Mouse (Mus musculus) liver, adult 2 months (tissue): ENCODE measurements around the gene Gmnc. TPM values are rescaled to one million over a fixed set of nuclear protein-coding genes. Genes with fewer than 3 reads are reported as not detected.

Source experiments
- DNase-seq: peaks from one replicate; pipeline ENCODE4 v3.0.0-alpha.2; 2011; ENCODE audit warnings: low read depth, low spot score; ENCODE audit errors: extremely low read depth
- H3K27ac ChIP-seq: fragments of 200-500 bp; replicated peaks from 2 replicates; pipeline ENCODE4 v1.5.1; 2012; ENCODE audit warnings: low read depth, mild to moderate bottlenecking, control low read depth, inconsistent platforms, low read length; ENCODE audit not compliant: insufficient read depth
- H3K27me3 ChIP-seq: fragments of 200-500 bp; 2 replicates; pipeline ENCODE4 v1.6.1; 2012; ENCODE audit warnings: mild to moderate bottlenecking, moderate library complexity, low read length, inconsistent platforms; ENCODE audit not compliant: control insufficient read depth, insufficient read depth
- H3K36me3 ChIP-seq: fragments of 200-500 bp; 2 replicates; pipeline ENCODE4 v1.6.1; 2012; ENCODE audit warnings: low read length, inconsistent platforms; ENCODE audit not compliant: control insufficient read depth, insufficient read depth
- H3K4me1 ChIP-seq: fragments of 200-500 bp; 2 replicates; pipeline ENCODE4 v1.6.1; 2011; ENCODE audit warnings: low read length; ENCODE audit not compliant: control insufficient read depth, insufficient read depth
- H3K4me3 ChIP-seq: fragments of 200-500 bp; 2 replicates; pipeline ENCODE4 v1.5.1; 2011; ENCODE audit warnings: low read depth, mild to moderate bottlenecking, control low read depth, low read length, moderate library complexity; ENCODE audit not compliant: insufficient read depth
- H3K79me2 ChIP-seq: fragments of 200-500 bp; 2 replicates; pipeline ENCODE4 v1.6.1; 2012; ENCODE audit warnings: inconsistent platforms, mild to moderate bottlenecking, low read length, moderate library complexity; ENCODE audit not compliant: control insufficient read depth, insufficient read depth
- H3K9ac ChIP-seq: fragments of 200-500 bp; 2 replicates; pipeline ENCODE4 v1.6.1; 2012; ENCODE audit warnings: low read depth, mild to moderate bottlenecking, control low read depth, inconsistent platforms, low read length
- CTCF ChIP-seq: fragments of 200-500 bp; IDR thresholded peaks from 2 replicates; pipeline ENCODE4 v1.5.1; 2011; ENCODE audit warnings: low read depth, low read length, control low read depth
- POLR2A ChIP-seq: fragments of 200-500 bp; IDR thresholded peaks from 2 replicates; pipeline ENCODE4 v1.6.1; 2011; ENCODE audit warnings: low read length, control low read depth; ENCODE audit not compliant: insufficient read depth; ENCODE audit errors: extremely low read depth
- WGBS: fragments of 180-500 bp; shearing (Covaris S2); methylation state at CpG from one replicate; pipeline ENCODE4 v1.1.7; 2018; 5-methylcytosine and 5-hydroxymethylcytosine counted together
- polyA plus RNA-seq: library from polyadenylated mRNA; depleted of rRNA; stranded (reverse); fragments of >200 nt; gene quantifications from 2 replicates; pipeline ENCODE4 v1.2.3, GENCODE M21; 2012
- total RNA-seq: library from RNA; depleted of rRNA; stranded (reverse); fragments of >200 nt; gene quantifications from 2 replicates; pipeline ENCODE4 v1.2.3, GENCODE M21; 2014

The Gmnc gene
- total and polyA plus RNA-seq, 2 experiments, result not detected

- Histone ChIP-seq H3K36me3 (no peaks in the 10 kb centered on the region), H3K27me3 (no peaks in the 10 kb centered on the region), H3K4me3 (no peak overlapping the region), H3K27ac (no peak overlapping the region), H3K79me2 (no peaks in the 10 kb centered on the region), H3K4me1 (no peaks in the 10 kb centered on the region), H3K9ac (no peak overlapping the region)
- no peak for TF ChIP-seq POLR2A
- no peak for TF ChIP-seq CTCF
- 22% methylated on average over 2 of the region's 2 CpGs for WGBS
- DNase-seq, result no peak
Measured at GRCm38 (mm10) chr16:26999563-26999962, 8.1 kb upstream of the Gmnc start.

- no peak overlapping the region for H3K9ac ChIP-seq
- no peaks in the 10 kb centered on the region for H3K27me3 ChIP-seq
- no peaks in the 10 kb centered on the region for H3K36me3 ChIP-seq
- H3K4me3 ChIP-seq, result no peak overlapping the region
- TF ChIP-seq CTCF (no peak), POLR2A (no peak)
- H3K4me1 ChIP-seq, result no peaks in the 10 kb centered on the region
- no peaks in the 10 kb centered on the region for H3K79me2 ChIP-seq
- DNase-seq, result no peak
- no peak overlapping the region for H3K27ac ChIP-seq
- WGBS, result 78% methylated on average over 19 of the region's 19 CpGs
Measured at GRCm38 (mm10) chr16:26989415-26990315, 1.8 kb downstream of the Gmnc start.

GRCm38 (mm10) chr16:26988188-26988587 lies 3.3 kb downstream of the Gmnc start:
- H3K9ac ChIP-seq, result no peak overlapping the region
- no peak for DNase-seq
- no peaks in the 10 kb centered on the region for H3K79me2 ChIP-seq
- TF ChIP-seq POLR2A, result no peak
- no peak overlapping the region for H3K27ac ChIP-seq
- H3K4me1 ChIP-seq, result no peaks in the 10 kb centered on the region
- no peaks in the 10 kb centered on the region for H3K27me3 ChIP-seq
- no peaks in the 10 kb centered on the region for H3K36me3 ChIP-seq
- no peak overlapping the region for H3K4me3 ChIP-seq
- 90% methylated on average over 1 of the region's 1 CpGs for WGBS

- WGBS, result 79% methylated on average over 1 of the region's 1 CpGs
Measured at GRCm38 (mm10) chr16:26985796-26986195, 5.7 kb downstream of the Gmnc start.

GRCm38 (mm10) chr16:26982112-26982511 lies 9.3 kb downstream of the Gmnc start:
- Histone ChIP-seq H3K27me3 (no peaks in the 10 kb centered on the region), H3K27ac (no peak overlapping the region), H3K4me1 (no peaks in the 10 kb centered on the region), H3K79me2 (no peaks in the 10 kb centered on the region), H3K9ac (no peak overlapping the region), H3K4me3 (no peak overlapping the region), H3K36me3 (no peaks in the 10 kb centered on the region)
- DNase-seq, result peak; percentile 8
- 37% methylated on average over 3 of the region's 3 CpGs for WGBS
- TF ChIP-seq POLR2A (no peak), CTCF (no peak)

More at GRCm38 (mm10) chr16:26985796-26986195, 5.7 kb downstream of the Gmnc start:
- H3K4me3 ChIP-seq, result no peak overlapping the region
- no peak overlapping the region for H3K27ac ChIP-seq
- H3K27me3 ChIP-seq, result no peaks in the 10 kb centered on the region
- DNase-seq, result peak; percentile 2
- no peak for TF ChIP-seq CTCF
- TF ChIP-seq POLR2A, result no peak
- H3K9ac ChIP-seq, result no peak overlapping the region
- H3K79me2 ChIP-seq, result no peaks in the 10 kb centered on the region
- H3K36me3 ChIP-seq, result no peaks in the 10 kb centered on the region
- H3K4me1 ChIP-seq, result no peaks in the 10 kb centered on the region

- WGBS, result 3% methylated on average over 28 of the region's 28 CpGs
- DNase-seq, result peak; percentile 5
- no peak overlapping the region for H3K4me3 ChIP-seq
Measured at GRCm38 (mm10) chr16:26967967-26968366, 23.5 kb downstream of the Gmnc start.

More at GRCm38 (mm10) chr16:26967967-26968366, 23.5 kb downstream of the Gmnc start:
- no peak overlapping the region for H3K9ac ChIP-seq
- no peaks in the 10 kb centered on the region for H3K4me1 ChIP-seq
- no peaks in the 10 kb centered on the region for H3K79me2 ChIP-seq
- H3K27me3 ChIP-seq, result no peaks in the 10 kb centered on the region
- H3K36me3 ChIP-seq, result no peaks in the 10 kb centered on the region
- TF ChIP-seq CTCF (no peak), POLR2A (no peak)
- no peak overlapping the region for H3K27ac ChIP-seq
